Mouse (Mus musculus) heart, adult 2 months (tissue): ENCODE measurements at regions not wholly inside any gene's neighbourhood (a gene's known extent, or its start where the extent isn't known, plus 50 kb on each side); places are given as distances from the start of the nearest gene placed in this dataset.

Experiments used
- CTCF ChIP-seq: fragments of 200-600 bp; IDR thresholded peaks from 2 replicates; pipeline ENCODE4 v1.8.1; 2022; ENCODE audit warnings: antibody characterized with exemption, mild to moderate bottlenecking, moderate library complexity
- POLR2A ChIP-seq: fragments of 200-500 bp; IDR thresholded peaks from 2 replicates; pipeline ENCODE4 v1.6.1; 2011; ENCODE audit warnings: mild to moderate bottlenecking, low read depth, low read length, control low read depth; ENCODE audit not compliant: insufficient read depth

- TF ChIP-seq POLR2A (no peak), CTCF (no peak)
Measured at GRCm38 (mm10) chr9:111841151-111841550, 151.0 kb upstream of the Stac start.
